Mouse (Mus musculus): ENCODE results near the gene Vps53.
A peak's percentile ranks its signal among the peaks of the same experiment; 100 is the strongest.

Gene Vps53

GRCm38 (mm10) chr11:76059971-76060370 is 119.5 kb downstream of the Vps53 start:
- no peak for DNase-seq (ENCODE audit: low spot score in 2 of 2)

- no peak for DNase-seq (ENCODE audit: low spot score in 2 of 2)
Observed at GRCm38 (mm10) chr11:76056487-76056886, 123.0 kb downstream of the Vps53 start.

DNA sequence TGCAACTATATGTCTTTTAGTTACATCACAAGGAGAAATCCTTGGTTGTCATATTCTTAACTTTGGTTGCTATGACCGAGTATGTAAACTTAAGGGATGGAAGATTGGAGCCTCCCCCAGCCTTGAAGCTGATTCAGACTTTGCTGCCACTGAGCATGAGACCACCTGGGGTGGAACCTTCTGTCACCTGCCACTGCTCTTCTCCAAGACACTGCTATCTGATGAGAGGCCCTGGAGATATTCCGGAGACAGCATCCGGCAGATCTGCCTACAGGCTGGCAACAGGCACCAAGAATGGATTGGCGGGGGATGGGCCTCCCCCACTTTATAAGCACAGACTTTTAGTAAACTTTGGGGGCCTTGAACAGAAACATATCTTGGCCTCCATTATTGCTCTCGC is 127.0 kb downstream of the Vps53 start:
- no peak for DNase-seq (ENCODE audit: low spot score in 2 of 2)

DNA sequence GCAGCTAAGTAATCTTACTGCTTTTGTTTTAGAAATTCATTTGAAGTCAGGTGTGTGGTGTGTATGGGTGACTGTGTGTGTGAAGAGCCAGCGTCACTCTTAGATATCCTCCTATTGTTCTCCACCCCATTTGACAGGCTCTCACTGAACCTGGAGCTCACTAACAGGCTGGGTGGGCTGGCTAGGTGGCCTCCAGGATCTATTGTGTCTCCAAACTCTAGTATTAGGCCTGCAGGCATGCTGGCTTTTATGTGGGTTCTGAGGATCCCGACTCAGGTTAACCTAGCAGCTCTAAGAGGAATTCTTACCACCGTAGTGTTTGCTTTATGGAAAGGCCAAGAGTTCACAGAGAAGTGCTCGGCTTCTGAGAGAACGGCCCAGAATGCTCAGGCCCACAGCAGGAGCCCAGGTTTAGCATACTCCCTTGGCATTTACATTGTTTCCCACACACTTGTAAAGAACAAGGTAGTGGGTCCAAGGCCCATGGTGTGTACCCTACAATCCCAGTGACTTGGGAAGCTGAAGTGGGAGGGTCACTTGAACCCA is 128.4 kb downstream of the Vps53 start:
- DNase-seq (ENCODE audit: low spot score in 2 of 2) = no peak

GRCm38 (mm10) chr11:76050509-76050908 is 128.9 kb downstream of the Vps53 start:
- DNase-seq (ENCODE audit: low spot score in 2 of 2) = no peak

DNA sequence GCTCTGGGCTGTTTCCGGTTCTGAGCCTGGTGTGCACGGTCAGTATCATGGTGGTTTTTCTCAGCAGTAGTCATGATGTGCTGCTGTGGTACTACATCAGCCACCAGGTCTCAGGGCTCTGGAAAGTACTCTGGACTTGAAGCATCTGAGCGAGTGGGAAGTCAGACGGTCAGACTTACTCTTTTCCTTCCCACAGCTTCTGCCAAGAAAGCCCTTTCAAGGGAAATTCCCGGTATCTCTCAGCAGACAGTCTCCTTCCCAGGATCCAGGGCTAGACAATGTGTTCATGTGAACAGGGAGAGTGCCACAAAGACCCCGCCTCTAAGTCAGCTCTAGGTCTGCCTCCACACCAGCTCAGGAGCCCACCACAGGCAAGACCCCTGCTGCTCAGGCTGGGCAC is 134.1 kb downstream of the Vps53 start:
- DNase-seq (ENCODE audit: low spot score in 2 of 2) = no peak

DNA sequence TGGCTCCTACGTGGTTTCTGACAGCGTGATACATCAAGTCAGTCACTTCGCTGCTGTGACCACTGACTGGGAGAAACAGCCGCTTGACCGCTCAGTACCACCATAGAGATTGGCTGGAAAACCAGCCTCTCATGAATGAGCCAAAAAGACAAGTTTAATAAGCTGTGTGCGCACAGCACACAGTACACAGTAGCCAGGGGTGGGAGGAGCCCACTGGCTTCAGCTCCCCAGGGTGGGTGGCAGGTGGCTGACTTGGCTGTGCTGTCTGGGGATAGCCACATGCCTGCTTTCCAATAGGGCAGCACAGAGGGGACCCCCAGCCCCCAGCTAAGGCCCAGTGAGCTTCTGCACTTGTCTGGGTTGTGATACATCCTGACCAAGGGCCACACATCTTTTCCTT is 135.0 kb downstream of the Vps53 start:
- DNase-seq (ENCODE audit: low spot score in 2 of 2) = peak in 1 of 2 experiments; percentile 37

- no peak for DNase-seq (ENCODE audit: low spot score in 2 of 2)
Observed at GRCm38 (mm10) chr11:76042882-76043281, 136.6 kb downstream of the Vps53 start.

- DNase-seq (ENCODE audit: low spot score in 2 of 2) = no peak
Observed at GRCm38 (mm10) chr11:76042041-76042638, 137.3 kb downstream of the Vps53 start.

- no peak for DNase-seq (ENCODE audit: low spot score in 2 of 2)
Observed at GRCm38 (mm10) chr11:76040761-76041376, 138.6 kb downstream of the Vps53 start.

- no peak for DNase-seq (ENCODE audit: low spot score in 2 of 2)
Observed at GRCm38 (mm10) chr11:76040106-76040505, 139.3 kb downstream of the Vps53 start.

GRCm38 (mm10) chr11:76039271-76040053 is 140.0 kb downstream of the Vps53 start:
- DNase-seq (ENCODE audit: low spot score in 2 of 2) = no peak

- DNase-seq (ENCODE audit: low spot score in 2 of 2) = no peak
Observed at GRCm38 (mm10) chr11:76037581-76038294, 141.7 kb downstream of the Vps53 start.

- no peak for DNase-seq (ENCODE audit: low spot score in 2 of 2)
Observed at GRCm38 (mm10) chr11:76035182-76035581, 144.3 kb downstream of the Vps53 start.

GRCm38 (mm10) chr11:76033836-76034235 is 145.6 kb downstream of the Vps53 start:
- no peak for DNase-seq (ENCODE audit: low spot score in 2 of 2)

DNA sequence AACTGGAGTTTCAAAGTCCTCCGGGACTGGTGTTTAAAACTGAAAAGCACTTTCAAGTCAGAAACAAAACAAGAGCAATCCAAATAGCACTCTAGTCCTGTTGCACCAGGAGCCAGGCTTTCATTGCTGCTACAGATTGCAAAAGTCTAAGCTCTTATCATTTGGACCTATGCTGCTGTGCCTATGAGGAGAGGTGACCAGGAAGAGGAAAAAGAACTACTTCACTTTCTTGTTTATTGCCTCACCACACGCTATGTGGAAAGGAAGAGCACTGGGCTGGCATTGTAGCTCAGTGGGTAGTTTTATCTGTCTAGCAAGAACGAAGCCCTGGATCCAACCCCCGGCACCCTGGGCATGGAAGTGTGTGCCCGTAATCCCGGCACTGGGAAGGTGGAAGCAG is 146.1 kb downstream of the Vps53 start:
- DNase-seq (ENCODE audit: low spot score in 2 of 2) = no peak

GRCm38 (mm10) chr11:76028072-76028465 is 151.4 kb downstream of the Vps53 start:
- no peak for DNase-seq (ENCODE audit: low spot score in 2 of 2)

GRCm38 (mm10) chr11:76027139-76028071 is 152.0 kb downstream of the Vps53 start, which contains the start of gene Rflnb:
Rflnb (minus strand) TSS chr11:76027782.
- DNase-seq (ENCODE audit: low spot score in 2 of 2) = peak; percentile 56 to 79

- no peak for DNase-seq (ENCODE audit: low spot score in 2 of 2)
Observed at GRCm38 (mm10) chr11:76026527-76027138, 152.8 kb downstream of the Vps53 start.

DNA sequence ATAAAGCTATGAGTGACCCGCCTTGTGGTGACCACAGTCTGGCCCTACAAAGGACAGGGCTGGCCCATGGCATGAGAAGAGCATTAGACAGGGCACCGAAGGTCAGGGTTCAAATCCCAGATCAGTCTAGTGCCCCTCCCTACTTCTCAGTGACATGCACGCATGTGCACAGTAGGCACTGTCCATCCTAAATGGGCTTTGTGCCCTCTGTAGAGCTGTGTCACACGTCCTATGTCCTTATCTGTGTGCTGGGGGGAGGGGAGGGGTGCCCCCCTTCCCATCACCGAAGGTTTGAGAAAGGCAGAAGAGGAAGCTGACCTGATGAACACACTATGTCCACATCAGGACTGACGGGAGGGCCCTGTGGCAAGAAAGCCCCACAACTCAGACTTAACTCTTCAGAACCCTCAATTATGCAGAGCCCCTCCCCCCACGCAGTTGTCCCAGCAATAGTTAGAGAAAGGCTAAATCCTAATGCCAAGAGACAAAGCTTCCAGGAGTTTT is 154.3 kb downstream of the Vps53 start:
- DNase-seq (ENCODE audit: low spot score in 2 of 2) = no peak

Data from cerebellum, postnatal 4 days (tissue).